Mouse (Mus musculus): ENCODE data around the gene Riok1.
A peak's percentile ranks its signal among the peaks of the same experiment; 100 is the strongest.

Gene Riok1

GRCm38 (mm10) chr13:38064854-38065663 is 28.3 kb downstream of the Riok1 start:
- peak; percentile 24 for DNase-seq (ENCODE audit: low spot score in 2 of 2)

GRCm38 (mm10) chr13:38070945-38071344 is 34.1 kb downstream of the Riok1 start:
- DNase-seq (ENCODE audit: low spot score in 2 of 2), result no peak

DNA sequence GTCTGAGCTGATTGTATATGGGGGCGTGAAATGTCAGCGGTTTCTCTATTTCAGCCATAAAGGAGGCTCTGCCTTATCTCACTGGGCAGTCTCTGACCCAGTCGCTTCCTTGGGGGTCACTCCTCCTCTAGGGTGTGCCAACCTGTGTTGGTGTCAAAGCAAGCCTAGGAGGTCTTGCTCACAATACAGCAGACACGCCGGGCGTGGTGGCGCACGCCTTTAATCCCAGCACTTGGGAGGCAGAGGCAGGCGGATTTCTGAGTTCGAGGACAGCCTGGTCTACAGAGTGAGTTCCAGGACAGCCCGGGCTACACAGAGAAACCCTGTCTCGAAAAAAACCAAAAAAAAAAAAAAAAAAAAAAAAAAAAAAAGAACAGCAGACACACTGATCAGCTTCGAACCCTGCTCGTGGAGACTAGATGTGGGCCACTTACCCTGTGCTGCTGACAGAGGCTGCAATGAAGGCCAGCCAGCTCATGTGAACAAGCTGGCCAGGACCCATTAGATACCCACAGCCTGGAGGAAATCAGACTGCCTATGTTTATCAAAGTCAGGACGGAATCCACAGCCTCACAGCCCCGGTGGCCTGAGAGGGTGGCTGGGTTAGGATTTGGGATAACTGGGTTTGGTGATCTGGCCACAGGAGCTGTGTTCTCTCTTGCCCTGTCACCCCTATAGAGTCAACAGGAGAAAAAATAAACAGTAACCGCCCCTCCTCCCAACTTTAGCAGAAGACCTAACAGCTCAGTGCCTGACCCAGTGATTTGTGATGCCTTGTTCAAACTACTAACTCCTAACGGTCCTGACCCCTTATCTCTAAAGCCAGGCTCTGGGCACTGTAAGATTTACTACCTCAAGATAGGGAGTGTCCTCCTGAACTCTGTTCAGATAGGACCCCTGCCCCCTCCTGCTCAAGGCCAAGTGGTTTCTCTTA is 36.8 kb downstream of the Riok1 start:
- DNase-seq (ENCODE audit: low spot score in 2 of 2), result no peak

GRCm38 (mm10) chr13:38074404-38074803 is 37.6 kb downstream of the Riok1 start:
- DNase-seq (ENCODE audit: low spot score in 2 of 2), result no peak

- DNase-seq (ENCODE audit: low spot score in 2 of 2), result no peak
These were observed 40.3 kb downstream of the Riok1 start for GRCm38 (mm10) chr13:38077113-38077512.

- peak; percentile 19 to 25 for DNase-seq (ENCODE audit: low spot score in 2 of 2)
These were observed 42.0 kb downstream of the Riok1 start for GRCm38 (mm10) chr13:38078836-38079235.

GRCm38 (mm10) chr13:38079366-38079765 is 42.6 kb downstream of the Riok1 start:
- no peak for DNase-seq (ENCODE audit: low spot score in 2 of 2)

DNA sequence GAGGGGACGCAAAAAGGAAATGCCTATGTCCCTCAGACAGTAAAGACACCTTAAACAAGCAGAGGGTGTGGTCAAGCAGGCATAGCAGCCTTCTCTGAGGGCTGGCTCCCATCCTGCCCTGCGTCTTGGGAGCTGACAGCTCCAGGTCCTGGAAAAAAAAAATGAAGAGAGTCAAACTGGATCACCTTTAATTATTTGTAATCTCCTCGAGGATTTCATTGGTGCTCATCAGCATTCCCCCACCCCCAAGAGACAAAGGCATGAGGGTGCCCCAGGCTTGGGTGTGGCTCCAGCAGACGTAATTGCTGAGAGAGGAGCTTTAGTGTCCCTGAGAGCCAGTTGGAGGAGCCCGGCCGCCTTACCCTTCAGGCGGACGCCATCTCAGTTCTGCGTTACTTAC is 43.2 kb downstream of the Riok1 start:
- no peak for DNase-seq (ENCODE audit: low spot score in 2 of 2)

DNA sequence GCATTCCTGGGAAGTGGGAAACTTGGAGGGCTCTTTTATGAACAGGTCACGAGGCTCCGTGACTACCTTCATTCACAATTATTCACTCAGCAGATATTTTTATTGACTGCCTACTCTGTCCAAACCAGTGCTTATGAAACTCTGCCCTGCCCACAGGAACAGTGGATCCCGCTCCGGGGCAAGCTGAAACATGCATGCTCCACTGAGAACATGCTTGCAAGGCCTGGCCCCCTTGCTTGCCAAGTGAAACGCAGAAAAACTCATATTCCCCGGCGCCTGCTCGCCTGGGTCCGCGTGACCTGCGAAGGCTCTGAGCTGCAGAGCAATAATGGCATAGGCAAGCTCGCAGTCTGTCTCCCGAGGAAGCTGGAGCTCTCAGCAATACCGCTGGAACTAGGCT is 43.9 kb downstream of the Riok1 start:
- DNase-seq (ENCODE audit: low spot score in 2 of 2), result no peak

DNA sequence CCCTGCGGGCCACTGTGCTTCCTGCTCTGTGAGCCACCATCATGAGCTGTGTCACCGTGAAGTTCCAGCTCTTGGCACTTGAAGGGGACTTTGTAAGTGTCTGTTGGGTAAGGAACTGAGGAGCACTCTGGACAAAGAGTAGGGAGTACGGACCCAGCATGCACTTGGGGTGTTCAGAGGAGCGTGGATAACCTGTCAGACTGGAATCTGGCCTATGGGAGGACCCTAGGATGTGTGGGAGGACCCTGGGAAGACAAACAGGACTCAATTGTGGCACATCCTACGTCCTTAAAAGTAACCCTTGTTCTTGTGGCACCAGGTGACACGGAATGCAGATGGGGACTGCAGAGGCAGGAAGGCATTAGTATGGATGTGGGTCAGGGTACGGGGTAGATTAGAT is 44.4 kb downstream of the Riok1 start:
- DNase-seq (ENCODE audit: low spot score in 2 of 2), result no peak

DNA sequence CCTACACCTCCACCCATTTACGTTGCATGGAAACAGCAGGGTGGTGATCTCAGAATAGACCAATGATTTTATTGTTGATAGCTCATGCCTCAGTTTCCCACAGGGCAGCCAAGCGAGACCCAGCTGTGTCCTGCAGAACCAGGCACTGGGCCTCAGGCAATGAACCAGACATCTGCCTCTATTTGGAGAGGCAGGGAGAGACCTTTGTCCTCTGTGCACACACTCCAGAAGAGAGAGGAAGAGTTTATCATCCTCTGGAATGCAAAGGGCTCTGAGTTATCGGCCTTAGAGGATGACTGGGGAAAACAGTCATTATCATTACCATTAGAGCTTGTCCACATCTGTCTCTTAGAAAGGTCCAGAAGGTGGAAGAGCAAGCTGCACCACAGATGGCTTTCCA is 49.9 kb downstream of the Riok1 start:
- DNase-seq (ENCODE audit: low spot score in 2 of 2), result no peak

DNA sequence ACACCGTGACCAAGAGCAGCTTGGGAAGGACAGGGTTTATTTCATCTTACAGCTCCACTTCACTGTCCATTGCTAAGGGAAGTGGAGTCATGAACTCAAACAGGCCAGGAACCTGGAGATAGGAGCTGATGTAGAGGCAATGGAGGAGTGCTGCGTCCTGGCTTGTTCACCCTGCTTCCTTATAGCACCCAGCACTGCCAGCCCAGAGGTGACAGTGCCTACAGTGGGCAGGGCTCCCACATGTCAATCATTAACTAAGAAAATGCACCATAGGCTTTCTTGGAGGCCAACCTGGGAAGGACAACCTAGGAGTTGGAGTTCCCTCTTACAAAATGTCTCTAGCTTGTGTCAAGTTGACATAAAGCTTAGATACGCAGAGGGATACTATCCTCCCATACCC is 51.2 kb downstream of the Riok1 start:
- no peak for DNase-seq (ENCODE audit: low spot score in 2 of 2)

DNA sequence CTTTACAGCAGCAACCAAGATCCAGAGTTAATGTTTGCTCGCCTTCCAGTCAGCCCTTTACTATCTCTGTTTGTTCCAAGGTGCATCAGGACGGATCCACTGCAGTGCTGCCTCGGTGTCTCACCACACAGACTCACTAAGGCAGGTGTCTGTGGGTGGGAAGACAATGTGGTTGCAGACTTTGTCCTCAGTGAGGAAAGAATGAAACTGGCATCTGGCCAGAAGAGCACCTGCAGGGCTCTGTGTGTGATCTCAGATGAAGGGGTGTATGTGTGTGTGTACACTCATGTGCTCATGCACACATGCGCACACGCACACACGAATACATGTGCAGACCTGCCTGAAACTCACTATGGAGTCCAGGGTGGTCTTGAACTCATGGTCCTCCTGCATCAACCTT is 52.7 kb downstream of the Riok1 start:
- DNase-seq (ENCODE audit: low spot score in 2 of 2), result no peak

GRCm38 (mm10) chr13:38089871-38090270 is 53.1 kb downstream of the Riok1 start:
- DNase-seq (ENCODE audit: low spot score in 2 of 2), result no peak

DNA sequence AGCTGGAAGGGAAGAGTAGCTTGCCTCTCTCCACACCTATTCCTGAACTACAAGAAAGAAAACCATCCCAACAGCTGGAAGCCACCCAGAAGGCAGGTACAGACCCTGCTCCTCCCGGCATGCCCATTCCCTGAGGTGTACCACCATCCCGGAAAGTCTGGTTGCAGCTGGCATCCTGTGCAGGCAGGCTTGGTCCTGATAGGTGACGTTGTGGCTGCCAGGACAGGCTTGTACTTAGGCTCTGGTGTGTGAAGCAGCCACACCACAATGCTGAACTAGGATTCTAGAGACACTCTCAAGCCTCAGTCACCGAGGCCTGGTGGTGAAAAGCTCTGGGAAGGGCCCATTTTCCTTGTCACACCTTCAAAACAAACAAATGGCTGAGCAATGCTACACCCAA is 59.4 kb downstream of the Riok1 start:
- no peak for DNase-seq (ENCODE audit: low spot score in 2 of 2)

DNA sequence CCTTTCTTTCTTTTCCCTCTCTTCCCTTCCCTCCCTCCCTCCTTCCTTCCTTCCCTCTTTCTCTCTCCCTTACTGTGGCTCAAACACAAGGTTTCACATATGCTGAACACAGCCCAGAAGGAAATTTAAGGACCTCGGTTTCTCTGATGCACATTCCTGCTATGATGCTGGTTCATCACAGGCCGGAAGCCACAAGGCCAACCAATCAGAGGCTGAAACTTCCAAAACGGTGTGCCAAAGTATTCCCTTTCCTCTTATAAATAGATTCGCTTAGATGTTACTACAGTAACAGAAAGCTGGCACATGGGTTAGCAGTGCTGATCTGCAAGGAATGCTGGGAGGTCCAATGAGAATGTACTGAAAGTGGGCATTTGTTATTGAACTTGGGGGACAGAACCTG is 66.6 kb downstream of the Riok1 start:
- no peak for DNase-seq (ENCODE audit: low spot score in 2 of 2)

- DNase-seq (ENCODE audit: low spot score in 2 of 2), result no peak
These were observed 67.7 kb downstream of the Riok1 start for GRCm38 (mm10) chr13:38104501-38104900.

- no peak for DNase-seq (ENCODE audit: low spot score in 2 of 2)
These were observed 72.3 kb downstream of the Riok1 start for GRCm38 (mm10) chr13:38109081-38109480.

Data from spleen, postnatal 36 days (tissue).